Mouse (Mus musculus): ENCODE data around the gene Tnni1. TPM values are rescaled to one million over a fixed set of nuclear protein-coding genes. Genes with fewer than 3 reads are reported as not detected.
A peak's percentile ranks its signal among the peaks of the same experiment; 100 is the strongest.

Gene Tnni1
- polyA plus RNA-seq, 1 experiment, result 2.1 TPM

DNA sequence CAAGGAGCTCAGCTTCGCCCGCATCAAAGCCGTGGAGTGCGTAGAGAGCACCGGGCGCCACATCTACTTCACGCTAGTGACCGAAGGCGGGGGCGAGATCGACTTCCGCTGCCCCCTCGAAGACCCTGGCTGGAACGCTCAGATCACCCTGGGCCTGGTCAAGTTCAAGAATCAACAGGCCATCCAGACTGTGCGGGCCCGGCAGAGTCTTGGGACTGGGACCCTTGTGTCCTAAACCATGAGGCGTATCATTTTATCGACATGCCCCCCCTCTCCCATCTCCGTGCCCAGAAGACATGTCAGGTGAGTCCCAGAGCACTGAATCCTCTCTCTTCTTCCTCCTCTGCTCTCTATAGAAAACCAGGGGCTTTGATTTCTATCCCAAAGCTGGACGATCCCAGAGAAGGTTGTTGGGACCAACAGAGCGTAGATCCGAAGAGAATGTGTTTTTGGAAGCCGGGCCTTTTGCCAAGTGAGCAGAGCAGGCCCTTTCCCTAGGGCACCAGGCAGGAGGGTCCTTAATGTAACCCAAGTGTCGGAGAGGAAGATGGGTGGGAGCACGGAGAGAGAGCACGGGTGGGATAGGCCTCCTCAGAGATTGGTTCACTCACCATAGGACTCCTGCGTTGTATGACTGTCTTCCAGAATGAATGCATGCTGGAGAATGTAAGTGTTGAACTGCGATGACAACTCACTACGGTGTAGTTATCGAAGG, 12.5 kb upstream of the Tnni1 start:
- TF ChIP-seq POLR2A (IDR thresholded peaks at IDR 0.05; ENCODE audit: control insufficient read depth, extremely low read depth, insufficient read depth, low read length, poor library complexity), result 0 out of 2 replicates have a peak, but pooled peaks have one; percentile 40
- TF ChIP-seq CTCF (IDR thresholded peaks at IDR 0.05; ENCODE audit: borderline replicate concordance, control insufficient read depth, extremely low read depth, insufficient read depth, low read length, poor library complexity), result no peak
- H3K36me3 ChIP-seq (ENCODE audit: control insufficient read depth, insufficient read depth, low read length), result no peaks in the 10 kb centered on the region
- no peaks in the 10 kb centered on the region for H3K27me3 ChIP-seq (ENCODE audit: control insufficient read depth, insufficient read depth, low read length)
- 39% methylated on average over 30 of the region's 30 CpGs for WGBS
- no peak overlapping the region for H3K27ac ChIP-seq (ENCODE audit: control insufficient read depth, insufficient read depth, low read length)
- DNase-seq, result no peak
- peaks cover 14% of the 10 kb centered on the region for H3K4me1 ChIP-seq (replicated peaks; ENCODE audit: control insufficient read depth, insufficient read depth, low read length)
- H3K4me3 ChIP-seq (ENCODE audit: control insufficient read depth, insufficient read depth, low read length), result peak overlapping the region; percentile 65

DNA sequence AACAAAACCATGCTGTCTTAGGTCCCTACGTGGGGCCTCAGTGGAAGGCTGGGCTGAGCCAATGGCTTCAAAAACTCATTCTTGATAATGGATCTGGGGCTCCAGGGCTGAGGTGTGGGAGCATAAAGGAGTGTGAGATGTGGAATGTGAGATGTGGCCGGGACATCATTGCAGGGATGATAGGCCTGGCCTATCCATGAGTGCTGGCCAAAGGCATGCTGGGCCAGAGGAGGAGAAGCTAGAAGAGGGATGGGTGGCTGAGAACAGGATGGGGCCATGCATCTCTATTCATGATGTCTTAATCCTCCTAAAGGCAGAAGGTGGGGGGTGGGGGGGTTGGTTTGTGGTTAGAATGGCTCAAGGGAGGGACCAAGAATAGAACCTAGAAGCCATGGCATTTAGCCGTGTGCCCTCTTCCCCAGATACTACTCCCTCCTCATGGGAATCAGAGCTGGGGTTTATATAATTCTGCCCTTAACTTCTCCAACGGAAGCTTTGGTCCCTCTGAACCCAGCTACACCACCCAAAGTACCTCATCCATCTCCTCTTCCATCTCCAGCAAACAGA, 11.8 kb upstream of the Tnni1 start:
- TF ChIP-seq POLR2A (IDR thresholded peaks at IDR 0.05; ENCODE audit: control insufficient read depth, extremely low read depth, insufficient read depth, low read length, poor library complexity) (no peak), CTCF (IDR thresholded peaks at IDR 0.05; ENCODE audit: borderline replicate concordance, control insufficient read depth, extremely low read depth, insufficient read depth, low read length, poor library complexity) (no peak)
- Histone ChIP-seq H3K27me3 (ENCODE audit: control insufficient read depth, insufficient read depth, low read length) (no peaks in the 10 kb centered on the region), H3K4me1 (replicated peaks; ENCODE audit: control insufficient read depth, insufficient read depth, low read length) (peaks cover 14% of the 10 kb centered on the region), H3K4me3 (ENCODE audit: control insufficient read depth, insufficient read depth, low read length) (peak overlapping the region; percentile 65), H3K27ac (ENCODE audit: control insufficient read depth, insufficient read depth, low read length) (no peak overlapping the region), H3K36me3 (ENCODE audit: control insufficient read depth, insufficient read depth, low read length) (no peaks in the 10 kb centered on the region)
- DNase-seq, result no peak
- WGBS, result 93% methylated on average over 4 of the region's 4 CpGs

DNA sequence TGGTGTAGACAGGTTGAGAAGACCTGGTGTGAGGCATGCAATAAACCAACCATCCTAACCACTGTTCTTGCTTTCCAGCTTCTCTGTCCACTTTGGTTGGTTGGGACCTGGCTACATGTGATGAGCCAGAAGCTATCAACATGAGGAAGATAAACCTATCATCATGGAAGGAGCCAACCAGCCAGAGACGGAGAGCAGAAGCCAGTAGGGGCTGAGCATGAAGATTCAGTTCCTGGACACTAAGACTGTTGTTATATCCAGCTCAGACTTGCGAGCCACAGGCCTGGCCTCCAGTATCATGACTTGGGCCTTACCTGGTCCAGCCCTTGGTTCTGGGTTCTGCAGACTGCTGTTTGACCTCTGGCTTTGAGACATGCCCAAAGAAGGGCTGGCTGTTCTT, 10.8 kb upstream of the Tnni1 start:
- Histone ChIP-seq H3K27me3 (ENCODE audit: control insufficient read depth, insufficient read depth, low read length) (no peaks in the 10 kb centered on the region), H3K27ac (ENCODE audit: control insufficient read depth, insufficient read depth, low read length) (no peak overlapping the region), H3K4me1 (replicated peaks; ENCODE audit: control insufficient read depth, insufficient read depth, low read length) (peaks cover 14% of the 10 kb centered on the region), H3K4me3 (ENCODE audit: control insufficient read depth, insufficient read depth, low read length) (no peak overlapping the region), H3K36me3 (ENCODE audit: control insufficient read depth, insufficient read depth, low read length) (no peaks in the 10 kb centered on the region)
- WGBS, result 96% methylated on average over 2 of the region's 2 CpGs
- no peak for DNase-seq
- TF ChIP-seq POLR2A (IDR thresholded peaks at IDR 0.05; ENCODE audit: control insufficient read depth, extremely low read depth, insufficient read depth, low read length, poor library complexity) (no peak), CTCF (IDR thresholded peaks at IDR 0.05; ENCODE audit: borderline replicate concordance, control insufficient read depth, extremely low read depth, insufficient read depth, low read length, poor library complexity) (no peak)

DNA sequence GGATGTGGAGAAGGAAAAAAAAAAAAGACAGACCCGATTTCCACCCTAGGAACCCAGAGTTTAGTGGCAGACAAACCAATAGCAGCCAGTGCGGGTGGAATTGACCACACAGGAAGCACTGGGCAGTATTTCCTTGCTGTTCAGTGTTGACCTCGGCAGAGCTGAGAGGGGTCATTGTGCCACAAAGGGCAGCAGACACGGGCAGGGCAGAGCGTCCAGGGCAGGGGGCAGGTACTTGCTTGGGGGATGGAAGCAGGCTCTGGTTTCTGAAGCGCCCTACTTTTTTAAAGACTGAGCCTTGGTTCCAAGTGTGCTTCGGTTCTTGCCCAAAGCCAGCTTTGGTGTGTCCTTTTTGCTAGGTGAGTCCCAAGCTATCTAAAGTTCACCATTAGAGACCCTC, 9.0 kb upstream of the Tnni1 start:
- no peaks in the 10 kb centered on the region for H3K36me3 ChIP-seq (ENCODE audit: control insufficient read depth, insufficient read depth, low read length)
- DNase-seq, result no peak
- no peak overlapping the region for H3K27ac ChIP-seq (ENCODE audit: control insufficient read depth, insufficient read depth, low read length)
- no peak overlapping the region for H3K4me3 ChIP-seq (ENCODE audit: control insufficient read depth, insufficient read depth, low read length)
- no peaks in the 10 kb centered on the region for H3K27me3 ChIP-seq (ENCODE audit: control insufficient read depth, insufficient read depth, low read length)
- WGBS, result 69% methylated on average over 7 of the region's 7 CpGs
- peaks cover 14% of the 10 kb centered on the region for H3K4me1 ChIP-seq (replicated peaks; ENCODE audit: control insufficient read depth, insufficient read depth, low read length)
- TF ChIP-seq POLR2A (IDR thresholded peaks at IDR 0.05; ENCODE audit: control insufficient read depth, extremely low read depth, insufficient read depth, low read length, poor library complexity) (no peak), CTCF (IDR thresholded peaks at IDR 0.05; ENCODE audit: borderline replicate concordance, control insufficient read depth, extremely low read depth, insufficient read depth, low read length, poor library complexity) (no peak)

DNA sequence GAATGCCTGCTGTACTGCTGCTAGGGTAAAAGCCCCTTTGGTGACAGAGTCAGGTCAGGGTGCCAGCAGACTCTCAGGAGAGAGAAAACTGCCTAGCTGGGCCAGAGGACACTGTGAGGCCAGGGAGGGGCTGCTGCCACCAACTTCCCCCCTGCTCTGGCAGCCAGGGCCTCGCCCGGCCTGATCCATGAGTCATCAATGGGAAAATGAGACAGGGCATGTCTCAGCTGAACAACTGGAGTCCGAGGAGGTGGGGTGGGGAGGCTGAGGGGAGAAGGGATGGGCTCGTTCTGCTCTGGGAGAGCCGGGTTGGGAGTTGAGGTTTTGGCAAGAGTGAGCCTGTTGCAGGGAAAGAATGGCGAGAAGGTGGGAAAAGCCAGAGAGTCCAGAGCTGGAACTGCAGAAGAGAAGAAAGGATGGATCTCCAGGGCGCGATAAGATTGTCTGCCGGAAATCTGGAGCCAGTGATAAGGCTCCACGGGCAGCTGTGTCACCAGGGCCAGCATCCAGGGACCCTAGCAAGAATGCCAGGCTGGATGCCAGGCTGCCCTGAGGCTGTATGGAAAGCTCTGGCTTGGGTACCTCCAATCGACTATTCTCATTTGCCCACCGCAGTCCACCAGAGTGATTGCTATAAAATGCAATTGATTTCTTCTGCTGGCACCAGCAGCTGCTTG, 8.2 kb upstream of the Tnni1 start:
- Histone ChIP-seq H3K4me3 (ENCODE audit: control insufficient read depth, insufficient read depth, low read length) (no peak overlapping the region), H3K27ac (ENCODE audit: control insufficient read depth, insufficient read depth, low read length) (no peak overlapping the region), H3K27me3 (ENCODE audit: control insufficient read depth, insufficient read depth, low read length) (no peaks in the 10 kb centered on the region), H3K36me3 (ENCODE audit: control insufficient read depth, insufficient read depth, low read length) (no peaks in the 10 kb centered on the region), H3K4me1 (replicated peaks; ENCODE audit: control insufficient read depth, insufficient read depth, low read length) (peaks cover 9% of the 10 kb centered on the region)
- no peak for DNase-seq
- TF ChIP-seq CTCF (IDR thresholded peaks at IDR 0.05; ENCODE audit: borderline replicate concordance, control insufficient read depth, extremely low read depth, insufficient read depth, low read length, poor library complexity), result no peak
- WGBS, result 84% methylated on average over 12 of the region's 12 CpGs

DNA sequence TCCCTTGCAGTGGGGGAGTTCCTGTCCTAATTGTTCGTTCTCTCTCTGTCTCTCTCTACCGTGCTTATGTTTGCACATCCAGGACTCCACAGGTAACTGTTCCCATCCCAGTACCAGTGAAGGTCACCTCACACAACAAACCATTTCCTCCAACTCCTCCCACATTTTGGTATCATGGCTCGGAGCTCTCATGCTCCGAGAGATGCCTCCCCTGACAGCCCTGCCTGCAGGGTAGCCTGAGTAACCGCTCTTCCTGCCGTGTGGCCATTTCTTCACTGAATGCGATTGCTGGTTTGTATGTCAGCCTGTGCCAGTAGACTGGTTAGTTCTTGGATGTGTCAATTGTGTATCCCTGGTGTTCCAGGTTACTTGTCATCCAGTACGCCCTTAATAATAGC, 7.7 kb upstream of the Tnni1 start:
- no peak for DNase-seq
- WGBS, result 93% methylated on average over 8 of the region's 8 CpGs
- TF ChIP-seq CTCF (IDR thresholded peaks at IDR 0.05; ENCODE audit: borderline replicate concordance, control insufficient read depth, extremely low read depth, insufficient read depth, low read length, poor library complexity) (no peak), POLR2A (IDR thresholded peaks at IDR 0.05; ENCODE audit: control insufficient read depth, extremely low read depth, insufficient read depth, low read length, poor library complexity) (no peak)
- Histone ChIP-seq H3K36me3 (ENCODE audit: control insufficient read depth, insufficient read depth, low read length) (no peaks in the 10 kb centered on the region), H3K27me3 (ENCODE audit: control insufficient read depth, insufficient read depth, low read length) (no peaks in the 10 kb centered on the region), H3K4me3 (ENCODE audit: control insufficient read depth, insufficient read depth, low read length) (no peak overlapping the region), H3K4me1 (replicated peaks; ENCODE audit: control insufficient read depth, insufficient read depth, low read length) (peaks cover 7% of the 10 kb centered on the region), H3K27ac (ENCODE audit: control insufficient read depth, insufficient read depth, low read length) (no peak overlapping the region)

Data from thymus, adult 2 months (tissue).